Mouse (Mus musculus) A20 (cell line): ENCODE data around the gene Gm436.

ENCODE experiments used
- DNase-seq: peaks from one replicate; pipeline ENCODE4 v3.0.0-alpha.2; 2011; ENCODE audit warnings: low read depth, low spot score

The Gm436 gene

DNA sequence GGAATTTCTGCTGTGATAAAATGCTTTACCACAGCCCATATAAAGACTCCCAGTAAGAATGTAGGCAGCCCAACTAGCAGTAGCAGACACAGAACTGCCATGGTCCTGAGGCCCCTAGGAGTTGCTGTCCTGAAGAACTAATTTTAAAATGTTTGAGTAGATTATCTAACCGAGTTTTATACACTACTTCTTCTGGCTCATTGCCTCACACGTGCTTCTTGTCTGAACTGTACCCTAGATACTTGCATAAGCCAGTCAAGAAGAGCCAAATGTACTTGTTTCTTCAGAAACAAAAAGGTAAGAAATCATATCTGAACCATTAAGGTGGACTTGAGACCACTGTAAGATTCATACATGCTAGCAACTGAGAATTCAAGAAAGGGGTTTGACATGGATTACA, at the start of gene Gm436:
Gene Gm436, minus strand, starts transcription at position 101 of the 400 bp plus-strand sequence.
- no peak for DNase-seq

DNA sequence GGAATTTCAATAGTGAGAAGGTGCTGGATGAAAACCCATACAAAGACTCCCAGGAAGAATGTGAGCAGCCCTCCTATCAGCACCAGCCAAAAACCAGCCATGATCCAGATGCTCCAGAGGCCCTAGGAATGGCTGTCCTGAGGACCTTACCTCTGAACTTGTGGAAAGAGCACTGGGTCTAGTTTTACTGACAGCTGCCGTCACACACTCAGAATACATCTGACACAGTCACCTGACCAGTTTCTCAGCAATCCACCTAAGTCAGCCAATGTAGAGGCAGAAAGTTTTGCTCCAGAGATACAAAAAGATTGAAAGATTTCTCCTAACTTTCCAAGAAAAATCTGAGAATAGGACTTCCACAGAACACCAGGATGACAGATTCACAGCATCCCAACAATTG, 35.1 kb upstream of the Gm436 start, which contains the start of gene Gm13178:
Gene Gm13178, minus strand, starts transcription at position 101 of the 400 bp plus-strand sequence.
- DNase-seq: no peak

DNA sequence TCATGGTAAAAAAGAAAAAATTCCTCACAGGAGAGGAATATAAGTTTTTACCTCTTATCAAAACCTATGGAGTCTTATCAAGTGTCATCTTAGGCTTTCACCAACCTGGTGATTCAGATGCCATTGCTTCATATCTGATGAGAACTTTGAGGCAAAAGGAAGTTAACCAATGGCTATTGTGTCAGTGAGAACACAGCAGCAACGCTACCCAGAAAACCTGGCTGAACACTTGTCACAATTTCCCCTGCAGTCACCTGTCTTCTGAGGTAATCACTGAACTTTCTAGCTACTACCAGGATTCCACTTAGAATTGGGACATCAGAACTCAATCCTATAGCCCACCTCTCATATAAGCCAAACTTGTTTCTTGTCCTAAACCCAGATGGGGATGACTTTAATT, 33.5 kb upstream of the Gm436 start:
- no peak for DNase-seq

DNA sequence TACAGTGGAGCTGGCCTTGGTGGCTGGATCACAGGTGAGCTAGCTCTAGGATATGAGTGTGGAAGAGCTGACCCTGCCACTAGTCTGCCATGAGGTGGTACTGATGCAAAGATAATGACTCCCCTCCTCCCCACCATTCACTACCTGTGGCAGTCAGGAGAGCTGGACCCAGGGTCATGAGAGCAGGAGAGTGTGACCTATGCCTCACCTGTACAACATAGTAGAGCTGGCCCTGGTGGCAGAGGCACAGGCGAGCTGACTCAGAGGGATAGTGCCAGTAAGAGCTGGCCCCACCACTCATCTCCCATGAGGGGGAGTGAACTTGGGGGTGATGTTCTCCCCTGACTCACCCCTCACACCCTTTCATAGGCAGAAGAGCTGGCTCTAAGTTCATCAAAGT, 32.1 kb upstream of the Gm436 start:
- DNase-seq: no peak

DNA sequence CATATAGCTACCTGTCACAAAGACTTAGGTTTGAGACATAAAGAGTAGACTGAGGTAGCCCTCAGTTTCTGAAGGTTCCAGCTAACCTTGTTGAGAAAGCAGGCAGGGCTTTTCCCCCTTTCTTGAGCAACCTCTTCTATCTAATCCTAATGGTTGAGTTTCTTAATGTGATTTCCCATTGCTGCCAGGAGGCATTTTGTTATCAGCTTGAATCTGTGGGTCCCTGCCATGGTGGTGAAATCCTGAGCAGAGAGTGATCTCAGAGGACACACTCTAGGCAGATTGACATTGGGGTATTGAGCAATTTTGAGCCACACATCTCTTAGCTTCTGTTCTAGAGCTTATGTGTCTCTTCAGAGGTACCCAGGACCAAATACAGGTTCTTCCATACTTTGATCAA, 47.9 kb downstream of the Gm436 start:
- DNase-seq: no peak
